Mouse (Mus musculus) retina, embryonic 14.5 days (tissue): ENCODE measurements around the gene Usp53.
"Not testable (repeated sequence)": the region's sequence is repeated elsewhere in the genome, so short reads cannot be mapped to it uniquely, and the experiment has no call there.

Source experiments
- DNase-seq: peaks from one replicate; pipeline ENCODE4 v3.0.0-alpha.2; 2015; ENCODE audit warnings: low spot score

Usp53 gene

GRCm38 (mm10) chr3:122943387-122943890 lies 40.9 kb downstream of the Usp53 start:
- DNase-seq, result no peak

GRCm38 (mm10) chr3:122939215-122939614 lies 45.1 kb downstream of the Usp53 start:
- peak; percentile 73 for DNase-seq

- not testable (repeated sequence) for DNase-seq
These were observed 47.1 kb downstream of the Usp53 start for GRCm38 (mm10) chr3:122937176-122937575.

- no peak for DNase-seq
These were observed 51.8 kb downstream of the Usp53 start for GRCm38 (mm10) chr3:122932466-122932865.

- no peak for DNase-seq
These were observed 54.6 kb downstream of the Usp53 start for GRCm38 (mm10) chr3:122929723-122930122.

- peak; percentile 96 for DNase-seq
These were observed 60.0 kb downstream of the Usp53 start, which contains the start of gene 1810037I17Rik for GRCm38 (mm10) chr3:122924009-122924914. 1810037I17Rik (plus strand) TSS chr3:122924203.

- no peak for DNase-seq
These were observed 61.2 kb downstream of the Usp53 start for GRCm38 (mm10) chr3:122923147-122923546.

GRCm38 (mm10) chr3:122921676-122922527 lies 62.4 kb downstream of the Usp53 start:
- no peak for DNase-seq

GRCm38 (mm10) chr3:122920572-122921435 lies 63.5 kb downstream of the Usp53 start:
- DNase-seq, result no peak

- no peak for DNase-seq
These were observed 65.0 kb downstream of the Usp53 start, which contains the start of gene Gm10959 for GRCm38 (mm10) chr3:122919260-122919659. Gm10959 (minus strand) TSS chr3:122919360.

GRCm38 (mm10) chr3:122918672-122919071 lies 65.6 kb downstream of the Usp53 start:
- no peak for DNase-seq

- DNase-seq, result no peak
These were observed 68.1 kb downstream of the Usp53 start for GRCm38 (mm10) chr3:122916191-122916680.

GRCm38 (mm10) chr3:122915493-122915892 lies 68.8 kb downstream of the Usp53 start:
- no peak for DNase-seq

GRCm38 (mm10) chr3:122907841-122908240 lies 76.5 kb downstream of the Usp53 start:
- DNase-seq, result no peak

GRCm38 (mm10) chr3:122903746-122904433 lies 80.4 kb downstream of the Usp53 start:
- peak; percentile 88 for DNase-seq

- DNase-seq, result no peak
These were observed 86.1 kb downstream of the Usp53 start for GRCm38 (mm10) chr3:122898254-122898653.

- DNase-seq, result no peak
These were observed 89.0 kb downstream of the Usp53 start for GRCm38 (mm10) chr3:122895189-122895731.

- no peak for DNase-seq
These were observed 89.5 kb downstream of the Usp53 start, which contains the start of gene Fabp2 for GRCm38 (mm10) chr3:122894772-122895171. Fabp2 (plus strand) TSS chr3:122895072.

GRCm38 (mm10) chr3:122888371-122888819 lies 95.9 kb downstream of the Usp53 start:
- DNase-seq, result no peak
